Mouse (Mus musculus): Measurements from ENCODE around the gene Emsy.

DNA sequence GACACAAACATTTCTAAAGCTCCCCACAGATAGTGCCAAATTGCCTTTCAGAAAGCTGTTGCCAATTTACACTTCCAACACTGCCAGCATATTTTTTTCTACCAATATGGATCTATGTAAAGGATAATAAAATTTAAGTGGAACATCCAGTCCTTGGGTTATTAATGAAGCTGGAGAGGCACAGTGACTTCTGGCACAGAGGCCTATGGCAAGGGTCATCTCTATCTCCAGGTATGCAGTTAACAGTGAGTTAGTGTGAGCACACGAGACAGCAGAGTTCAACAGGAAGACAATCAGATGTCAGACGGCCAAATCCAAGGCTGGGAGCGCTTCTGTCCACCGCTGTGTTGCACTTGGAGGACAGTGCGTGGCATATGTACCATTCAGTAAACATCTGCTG, 41.5 kb upstream of the Emsy start:
- no peak for TF ChIP-seq CTCF (IDR thresholded peaks at IDR 0.05; ENCODE audit: extremely low read depth, insufficient read depth, insufficient read length, insufficient replicate concordance)
- TF ChIP-seq POLR2A (IDR thresholded peaks at IDR 0.05; ENCODE audit: low read depth, low read length) = no peak

Data from spleen, adult 2 months (tissue).